Mouse (Mus musculus) limb, embryonic 10.5 days (tissue): ENCODE results near the gene Tff1. TPM values are rescaled to one million over a fixed set of nuclear protein-coding genes. Genes with fewer than 3 reads are reported as not detected.

ENCODE experiments used
- DNase-seq: peaks from one replicate; pipeline ENCODE4 v3.0.0-alpha.2; 2017; ENCODE audit warnings: low spot score
- H3K27ac ChIP-seq: fragments of 300-500 bp; sonication (generic); 2 replicates; pipeline ENCODE4 v1.5.1; 2016; ENCODE audit warnings: mild to moderate bottlenecking
- H3K27me3 ChIP-seq: fragments of 300-500 bp; sonication (generic); 2 replicates; pipeline ENCODE4 v1.6.1; 2016; ENCODE audit warnings: low read depth, mild to moderate bottlenecking; ENCODE audit not compliant: poor library complexity, severe bottlenecking
- H3K36me3 ChIP-seq: fragments of 300-500 bp; sonication (generic); 2 replicates; pipeline ENCODE4 v1.6.1; 2016; ENCODE audit warnings: mild to moderate bottlenecking, moderate library complexity
- H3K4me1 ChIP-seq: fragments of 300-500 bp; sonication (generic); 2 replicates; pipeline ENCODE4 v1.6.1; 2016
- H3K4me3 ChIP-seq: fragments of 300-500 bp; sonication (generic); 2 replicates; pipeline ENCODE4 v1.5.1; 2016; ENCODE audit warnings: mild to moderate bottlenecking, moderate library complexity
- H3K9me3 ChIP-seq: fragments of 300-500 bp; sonication (generic); replicated peaks from 2 replicates; pipeline ENCODE4 v1.6.1; 2016; ENCODE audit warnings: mild to moderate bottlenecking
- WGBS: fragments of 180-500 bp; shearing (Covaris S2); methylation state at CpG from one replicate; pipeline ENCODE4 v1.1.7; 2016; 5-methylcytosine and 5-hydroxymethylcytosine counted together
- polyA plus RNA-seq: library from polyadenylated mRNA; unstranded; fragments of >200 nt; fragmentation: Nextera tagmentation; extraction: Ambion mirVana; gene quantifications from 2 replicates; pipeline ENCODE4 v1.2.1, GENCODE M21; 2016

Gene Tff1
- not detected in 2 replicates for polyA plus RNA-seq

GRCm38 (mm10) chr17:31165127-31165526, at the start of gene Tff1:
Gene Tff1 (minus strand): TSS chr17:31165277.
- Histone ChIP-seq H3K27me3 (peaks cover 26% of the 10 kb centered on the region; the same call in 1 of the 2 replicates), H3K9me3 (no peaks in the 10 kb centered on the region), H3K36me3 (no peaks in the 10 kb centered on the region), H3K27ac (no peak within 1 kb of the TSS), H3K4me3 (no peak within 1 kb of the TSS), H3K4me1 (no peaks in the 10 kb centered on the region)
- WGBS, result 86% methylated on average over 6 of the region's 6 CpGs
- DNase-seq, result no peak

- no peaks in the 10 kb centered on the region for H3K27me3 ChIP-seq
- no peaks in the 10 kb centered on the region for H3K4me1 ChIP-seq
- DNase-seq, result no peak
- H3K36me3 ChIP-seq, result no peaks in the 10 kb centered on the region
- no peaks in the 10 kb centered on the region for H3K9me3 ChIP-seq
- H3K4me3 ChIP-seq, result no peak overlapping the region
- no peak overlapping the region for H3K27ac ChIP-seq
- WGBS, result 91% methylated on average over 6 of the region's 6 CpGs
These were observed 46.8 kb upstream of the Tff1 start for GRCm38 (mm10) chr17:31211881-31212280.

- WGBS, result 86% methylated on average over 7 of the region's 7 CpGs
- no peak overlapping the region for H3K4me3 ChIP-seq
- no peak overlapping the region for H3K27ac ChIP-seq
- H3K4me1 ChIP-seq, result no peaks in the 10 kb centered on the region
- DNase-seq, result no peak
- no peaks in the 10 kb centered on the region for H3K27me3 ChIP-seq
- H3K9me3 ChIP-seq, result no peaks in the 10 kb centered on the region
- H3K36me3 ChIP-seq, result no peaks in the 10 kb centered on the region
These were observed 45.2 kb upstream of the Tff1 start for GRCm38 (mm10) chr17:31210299-31210698.

- no peaks in the 10 kb centered on the region for H3K27me3 ChIP-seq
- H3K4me1 ChIP-seq, result no peaks in the 10 kb centered on the region
- no peak overlapping the region for H3K4me3 ChIP-seq
- H3K36me3 ChIP-seq, result no peaks in the 10 kb centered on the region
- DNase-seq, result no peak
- no peak overlapping the region for H3K27ac ChIP-seq
- WGBS, result 93% methylated on average over 11 of the region's 11 CpGs
- no peaks in the 10 kb centered on the region for H3K9me3 ChIP-seq
These were observed 44.4 kb upstream of the Tff1 start for GRCm38 (mm10) chr17:31209376-31209930.

GRCm38 (mm10) chr17:31208654-31209053, 43.6 kb upstream of the Tff1 start:
- Histone ChIP-seq H3K4me3 (no peak overlapping the region), H3K9me3 (no peaks in the 10 kb centered on the region), H3K4me1 (no peaks in the 10 kb centered on the region), H3K36me3 (no peaks in the 10 kb centered on the region), H3K27ac (no peak overlapping the region), H3K27me3 (no peaks in the 10 kb centered on the region)
- no peak for DNase-seq
- 84% methylated on average over 8 of the region's 8 CpGs for WGBS

GRCm38 (mm10) chr17:31207771-31208334, 42.8 kb upstream of the Tff1 start, which contains the start of gene Ubash3a:
Gene Ubash3a (plus strand): TSS chr17:31207873.
- H3K36me3 ChIP-seq, result no peaks in the 10 kb centered on the region
- no peak within 1 kb of the TSS for H3K27ac ChIP-seq
- no peaks in the 10 kb centered on the region for H3K4me1 ChIP-seq
- DNase-seq, result no peak
- H3K4me3 ChIP-seq, result no peak within 1 kb of the TSS
- no peaks in the 10 kb centered on the region for H3K9me3 ChIP-seq
- 85% methylated on average over 12 of the region's 12 CpGs for WGBS
- no peaks in the 10 kb centered on the region for H3K27me3 ChIP-seq

- H3K4me3 ChIP-seq, result no peak within 1 kb of the TSS
- no peaks in the 10 kb centered on the region for H3K27me3 ChIP-seq
- H3K36me3 ChIP-seq, result no peaks in the 10 kb centered on the region
- no peak within 1 kb of the TSS for H3K27ac ChIP-seq
- no peaks in the 10 kb centered on the region for H3K9me3 ChIP-seq
- no peak for DNase-seq
- 91% methylated on average over 11 of the region's 11 CpGs for WGBS
- no peaks in the 10 kb centered on the region for H3K4me1 ChIP-seq
These were observed 33.8 kb upstream of the Tff1 start, which contains the start of gene Tmprss3 for GRCm38 (mm10) chr17:31198877-31199276. Gene Tmprss3 (minus strand): TSS chr17:31198977.

GRCm38 (mm10) chr17:31196283-31196682, 31.2 kb upstream of the Tff1 start:
- Histone ChIP-seq H3K27ac (no peak overlapping the region), H3K4me1 (peaks cover 23% of the 10 kb centered on the region), H3K36me3 (no peaks in the 10 kb centered on the region), H3K4me3 (no peak overlapping the region), H3K27me3 (no peaks in the 10 kb centered on the region), H3K9me3 (no peaks in the 10 kb centered on the region)
- no peak for DNase-seq
- 90% methylated on average over 7 of the region's 7 CpGs for WGBS

GRCm38 (mm10) chr17:31195207-31195606, 30.1 kb upstream of the Tff1 start:
- H3K9me3 ChIP-seq, result no peaks in the 10 kb centered on the region
- 95% methylated on average over 6 of the region's 6 CpGs for WGBS
- H3K27me3 ChIP-seq, result no peaks in the 10 kb centered on the region
- peaks cover 29% of the 10 kb centered on the region for H3K4me1 ChIP-seq
- DNase-seq, result no peak
- no peaks in the 10 kb centered on the region for H3K36me3 ChIP-seq
- no peak overlapping the region for H3K4me3 ChIP-seq
- H3K27ac ChIP-seq, result no peak overlapping the region

- H3K9me3 ChIP-seq, result no peaks in the 10 kb centered on the region
- WGBS, result 87% methylated on average over 9 of the region's 9 CpGs
- DNase-seq, result no peak
- H3K27ac ChIP-seq, result peak overlapping the region; percentile 53
- H3K36me3 ChIP-seq, result no peaks in the 10 kb centered on the region
- H3K4me1 ChIP-seq, result peaks cover 29% of the 10 kb centered on the region
- H3K27me3 ChIP-seq, result no peaks in the 10 kb centered on the region
- H3K4me3 ChIP-seq, result no peak overlapping the region
These were observed 28.3 kb upstream of the Tff1 start for GRCm38 (mm10) chr17:31193360-31193759.

- no peak overlapping the region for H3K4me3 ChIP-seq
- H3K36me3 ChIP-seq, result no peaks in the 10 kb centered on the region
- WGBS, result 46% methylated on average over 2 of the region's 2 CpGs
- no peaks in the 10 kb centered on the region for H3K9me3 ChIP-seq
- DNase-seq, result no peak
- H3K4me1 ChIP-seq, result peaks cover 29% of the 10 kb centered on the region
- no peaks in the 10 kb centered on the region for H3K27me3 ChIP-seq
- no peak overlapping the region for H3K27ac ChIP-seq
These were observed 27.6 kb upstream of the Tff1 start for GRCm38 (mm10) chr17:31192663-31193062.

GRCm38 (mm10) chr17:31191825-31192224, 26.7 kb upstream of the Tff1 start:
- Histone ChIP-seq H3K9me3 (no peaks in the 10 kb centered on the region), H3K36me3 (no peaks in the 10 kb centered on the region), H3K4me1 (peaks cover 29% of the 10 kb centered on the region), H3K4me3 (no peak overlapping the region), H3K27me3 (no peaks in the 10 kb centered on the region), H3K27ac (no peak overlapping the region)
- WGBS, result 79% methylated on average over 8 of the region's 8 CpGs
- DNase-seq, result no peak

GRCm38 (mm10) chr17:31187370-31187769, 22.3 kb upstream of the Tff1 start:
- WGBS, result 31% methylated on average over 4 of the region's 4 CpGs
- Histone ChIP-seq H3K27me3 (no peaks in the 10 kb centered on the region), H3K27ac (no peak overlapping the region), H3K36me3 (no peaks in the 10 kb centered on the region), H3K4me1 (peaks cover 17% of the 10 kb centered on the region), H3K4me3 (no peak overlapping the region), H3K9me3 (no peaks in the 10 kb centered on the region)
- peak; percentile 59 for DNase-seq
